Mouse (Mus musculus) spleen, adult 2 months (tissue): ENCODE measurements around the gene Calm2.

Experiments
- CTCF ChIP-seq: fragments of 200-500 bp; IDR thresholded peaks from 2 replicates; pipeline ENCODE4 v1.5.1; 2011; ENCODE audit warnings: mild to moderate bottlenecking, inconsistent platforms; ENCODE audit not compliant: insufficient read depth, insufficient read length, insufficient replicate concordance; ENCODE audit errors: extremely low read depth
- POLR2A ChIP-seq: fragments of 200-500 bp; IDR thresholded peaks from 2 replicates; pipeline ENCODE4 v1.6.1; 2011; ENCODE audit warnings: low read depth, low read length, inconsistent platforms

- TF ChIP-seq CTCF (no peak), POLR2A (no peak)
Measured at GRCm38 (mm10) chr17:87402444-87402843, 44.3 kb downstream of the Calm2 start.
